Mouse (Mus musculus): ENCODE results near the gene Lamb3.

- TF ChIP-seq CTCF (IDR thresholded peaks at IDR 0.05; ENCODE audit: extremely low read depth, insufficient read depth, insufficient read length, insufficient replicate concordance) (no peak), POLR2A (IDR thresholded peaks at IDR 0.05; ENCODE audit: low read depth, low read length) (no peak)
Observed at GRCm38 (mm10) chr1:193289914-193290313, 82.4 kb downstream of the Lamb3 start.

Measured in spleen, adult 2 months (tissue).